Mouse (Mus musculus) CD4-positive, CD25-positive, alpha-beta regulatory T cell, adult 9 weeks (primary cell): Measurements from ENCODE around the gene Cxcl9. TPM values are rescaled to one million over a fixed set of nuclear protein-coding genes. Genes with fewer than 3 reads are reported as not detected.

Experiments
- polyA plus RNA-seq: library from polyadenylated mRNA; unstranded; fragments of 100-300 nt; shearing (Covaris generic); gene quantifications from one replicate; pipeline ENCODE4 v1.2.1, GENCODE M21; 2017

Cxcl9 gene
- polyA plus RNA-seq, result 0.12 TPM

DNA sequence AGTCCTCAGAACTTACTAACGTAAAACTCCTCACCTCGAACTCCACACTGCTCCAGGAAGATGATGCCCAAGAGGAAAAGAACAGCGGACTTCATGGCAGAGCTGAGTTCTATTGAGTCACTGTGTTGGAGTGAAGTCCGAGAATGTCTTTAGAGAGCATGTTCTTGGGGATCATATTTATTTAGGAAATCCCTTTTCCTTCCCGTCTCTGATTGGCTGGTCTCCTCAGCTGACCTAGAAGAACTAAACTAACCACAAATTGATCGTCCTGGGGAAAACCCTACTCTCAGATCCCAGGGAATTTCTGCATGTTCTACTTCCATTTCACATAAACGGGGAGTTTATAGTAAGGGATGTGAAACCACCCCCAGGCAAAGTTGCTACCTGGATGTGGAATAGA is at the start of gene Cxcl9:
Gene Cxcl9, minus strand, starts transcription at position 151 of the 400 bp plus-strand sequence.

GRCm38 (mm10) chr5:92348794-92349413 is 21.0 kb upstream of the Cxcl9 start, which contains the start of gene Cxcl10:
TSS of gene Cxcl10 (minus strand) at chr5:92348889.

GRCm38 (mm10) chr5:92331635-92332338 is 3.9 kb upstream of the Cxcl9 start, which contains the start of gene Art3:
TSS of gene Art3 (plus strand) at chr5:92331827.

GRCm38 (mm10) chr5:92309681-92310511 is 18.0 kb downstream of the Cxcl9 start, which contains the start of gene Sdad1:
TSS of gene Sdad1 (minus strand) at chr5:92310479.

GRCm38 (mm10) chr5:92277437-92278394 is 50.2 kb downstream of the Cxcl9 start, which contains the start of gene Naaa:
TSS of gene Naaa (minus strand) at chr5:92278170.

Other genes starting within 250 kb of the Cxcl9 start
- 232 TPM for gene G3bp2, start 244.4 kb downstream of the Cxcl9 start, polyA plus RNA-seq
- 68.7 TPM for gene Uso1, start 190.1 kb downstream of the Cxcl9 start, polyA plus RNA-seq
- not detected for gene U90926, start 112.7 kb downstream of the Cxcl9 start, polyA plus RNA-seq
- 0.51 TPM for gene Ppef2, start 71.8 kb downstream of the Cxcl9 start, polyA plus RNA-seq
- gene Naaa, start 49.9 kb downstream of the Cxcl9 start, polyA plus RNA-seq, result 11.8 TPM
- 70.1 TPM for gene Sdad1, start 17.6 kb downstream of the Cxcl9 start, polyA plus RNA-seq
- 8.7 TPM for gene Art3, start 3.7 kb upstream of the Cxcl9 start, polyA plus RNA-seq
- gene Cxcl10, start 20.8 kb upstream of the Cxcl9 start, polyA plus RNA-seq, result 16.9 TPM
- gene Nup54, start 107.1 kb upstream of the Cxcl9 start, polyA plus RNA-seq, result 53.3 TPM
- 11.9 TPM for gene Scarb2, start 178.8 kb upstream of the Cxcl9 start, polyA plus RNA-seq
- gene Fam47e, start 227.0 kb upstream of the Cxcl9 start, polyA plus RNA-seq, result not detected